Mouse (Mus musculus) cerebellum, adult (tissue): ENCODE data around the gene Unc93a2.
"Not testable (repeated sequence)": the region's sequence is repeated elsewhere in the genome, so short reads cannot be mapped to it uniquely, and the experiment has no call there.

Experiments used
- ATAC-seq: cut with Nextera tagmentation; 2 replicates; pipeline ENCODE4 v1.9.2; 2017; ENCODE audit warnings: mild to moderate bottlenecking, moderate library complexity, mixed read lengths; ENCODE audit not compliant: insufficient number of reproducible peaks, low FRiP score, low TSS enrichment

Unc93a2 gene

DNA sequence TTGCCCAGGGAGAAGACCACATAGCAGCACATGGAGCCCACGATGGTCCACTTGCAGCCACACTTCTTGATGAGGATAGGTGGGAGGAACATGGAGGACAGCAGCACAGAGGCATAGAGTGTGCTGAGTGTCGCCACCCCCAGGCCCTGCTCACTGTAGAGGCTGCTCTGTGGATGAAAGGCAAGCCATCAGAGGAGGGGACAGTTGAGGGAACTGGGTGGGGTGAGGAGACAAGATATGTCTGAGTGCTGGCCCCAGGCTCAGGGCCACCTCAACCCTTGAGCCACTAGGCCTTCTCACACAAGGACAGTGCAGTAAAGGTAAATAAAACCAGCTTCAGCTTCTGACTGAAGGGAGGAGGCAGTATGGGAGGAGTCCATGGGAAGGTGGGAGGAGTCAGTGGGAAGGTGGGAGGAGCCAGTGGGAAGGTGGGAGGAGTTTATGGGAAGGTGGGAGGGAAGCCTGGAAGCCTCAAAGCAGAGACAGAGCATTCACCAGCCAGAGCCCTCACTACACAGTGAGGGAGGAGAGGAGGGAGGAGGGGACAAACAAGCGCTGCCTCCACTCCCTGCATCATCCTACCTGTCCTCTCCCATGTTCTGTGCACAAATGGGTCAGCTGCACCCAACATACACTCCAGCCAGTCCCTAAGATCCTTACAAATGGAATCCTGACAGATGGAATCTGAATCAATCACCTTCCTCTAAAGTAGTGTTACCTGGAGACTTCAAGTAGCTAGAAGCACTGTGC is 8.1 kb downstream of the Unc93a2 start:
- ATAC-seq = not testable (repeated sequence)

DNA sequence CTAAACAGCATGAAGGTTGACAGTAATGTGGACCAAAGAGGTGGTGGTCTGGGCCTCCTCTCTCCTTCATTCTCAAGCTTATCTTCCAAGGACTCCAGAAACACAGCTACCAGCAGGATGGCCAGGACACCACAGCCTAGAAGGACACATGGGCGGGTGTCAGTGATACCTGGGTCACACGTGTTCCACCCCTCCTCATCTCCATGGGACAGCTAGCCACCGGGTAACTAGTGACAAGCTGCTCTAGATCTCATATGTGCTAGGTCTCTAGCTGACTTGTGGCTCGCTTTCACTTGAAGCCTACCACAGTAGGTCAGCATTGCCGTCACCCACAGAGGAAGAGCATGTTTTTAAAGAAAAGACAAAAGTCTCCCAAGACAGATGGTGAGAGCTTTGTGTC is 13.4 kb downstream of the Unc93a2 start, which contains the start of gene Gm49630:
TSS of gene Gm49630 (minus strand) at position 101 of the 400 bp plus-strand sequence.
- not testable (repeated sequence) for ATAC-seq

DNA sequence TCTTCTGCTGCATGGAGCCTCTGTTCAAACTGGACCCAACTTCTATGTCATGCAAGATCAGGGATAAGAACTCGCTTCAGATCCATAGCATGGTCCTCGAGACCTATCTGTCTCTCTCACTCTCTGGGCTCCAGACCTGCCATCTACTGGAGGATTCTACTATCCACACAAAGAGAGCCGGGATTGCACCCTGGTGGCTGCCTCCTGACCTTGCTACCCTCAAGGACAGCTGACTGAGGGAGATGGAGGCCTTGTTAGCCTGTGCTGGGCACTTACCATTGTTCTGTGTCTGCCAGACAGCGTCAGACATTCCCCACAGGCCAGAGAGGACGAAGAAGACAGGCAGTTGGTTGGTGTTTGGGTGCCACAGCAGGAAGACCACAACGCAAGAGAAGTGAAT is 15.9 kb downstream of the Unc93a2 start:
- ATAC-seq = not testable (repeated sequence)

DNA sequence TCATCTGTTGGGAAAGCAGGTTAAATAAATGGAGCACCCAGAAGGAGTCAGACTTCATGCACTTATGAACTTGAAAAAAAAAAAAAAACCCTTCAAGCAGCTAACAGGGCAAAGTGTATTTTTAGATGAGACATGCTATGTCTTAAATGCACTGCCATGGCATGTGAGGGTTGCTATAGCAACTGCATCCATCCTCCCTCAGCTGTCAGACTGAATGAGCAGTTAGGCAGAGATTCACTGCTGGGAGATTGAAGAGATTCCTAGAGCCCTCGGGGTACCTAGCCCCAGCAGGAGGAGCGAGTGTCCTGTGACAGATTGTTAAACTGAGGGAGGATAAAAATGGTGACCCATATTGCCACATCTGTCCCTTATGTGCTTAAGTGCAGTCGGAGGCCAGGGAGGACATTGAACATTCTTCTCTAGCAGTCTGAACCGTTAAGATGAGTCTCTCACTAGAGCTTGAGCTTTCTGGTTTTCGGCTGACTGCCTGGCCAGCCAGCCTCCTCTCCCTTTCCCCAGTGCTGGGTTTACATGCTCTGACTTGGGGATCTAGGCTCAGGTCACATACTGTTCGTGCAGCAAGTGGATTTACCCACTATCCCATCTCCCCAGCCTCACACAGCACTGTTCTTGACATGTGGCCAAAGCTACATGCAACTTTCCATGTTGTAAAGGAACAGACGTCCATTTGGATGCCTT is 18.4 kb downstream of the Unc93a2 start:
- not testable (repeated sequence) for ATAC-seq

DNA sequence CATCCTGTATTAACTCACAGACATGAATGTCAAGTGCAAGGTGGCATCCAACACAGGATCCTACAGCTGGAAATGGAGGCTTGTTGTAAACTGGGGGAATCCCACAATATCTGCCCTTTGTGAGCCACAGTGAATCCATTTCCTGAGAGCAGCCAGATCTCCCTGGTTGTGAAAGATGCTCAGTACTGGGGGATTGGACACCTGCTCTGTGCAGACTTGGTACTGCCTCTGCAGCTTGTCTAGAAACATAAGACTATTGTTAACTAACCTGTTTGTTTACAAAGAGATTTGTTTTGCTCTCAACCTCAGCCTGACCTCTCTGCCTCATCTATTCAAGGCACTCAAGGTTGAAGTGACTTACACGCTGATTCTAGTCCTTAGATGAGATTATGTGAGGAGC is 19.0 kb downstream of the Unc93a2 start:
- not testable (repeated sequence) for ATAC-seq

DNA sequence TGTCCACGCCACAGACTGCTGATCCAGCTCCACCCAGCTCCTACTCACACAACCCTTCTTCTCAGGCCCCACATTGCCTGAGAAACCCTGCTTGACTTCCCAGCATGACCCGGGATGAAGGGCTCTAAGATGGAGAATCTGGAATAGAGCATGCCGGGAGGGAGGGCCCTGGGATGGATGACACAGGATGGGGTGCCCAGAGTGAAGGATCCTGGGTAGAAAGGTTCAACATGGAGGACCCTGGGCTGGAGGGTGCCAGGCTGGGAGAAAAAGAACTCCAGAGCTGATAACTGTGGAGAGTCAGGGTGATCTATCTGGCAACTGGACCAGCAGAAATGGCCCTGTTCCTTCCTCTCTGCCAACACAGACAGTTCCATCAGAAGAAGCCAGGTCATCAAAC is 19.6 kb downstream of the Unc93a2 start:
- not testable (repeated sequence) for ATAC-seq

DNA sequence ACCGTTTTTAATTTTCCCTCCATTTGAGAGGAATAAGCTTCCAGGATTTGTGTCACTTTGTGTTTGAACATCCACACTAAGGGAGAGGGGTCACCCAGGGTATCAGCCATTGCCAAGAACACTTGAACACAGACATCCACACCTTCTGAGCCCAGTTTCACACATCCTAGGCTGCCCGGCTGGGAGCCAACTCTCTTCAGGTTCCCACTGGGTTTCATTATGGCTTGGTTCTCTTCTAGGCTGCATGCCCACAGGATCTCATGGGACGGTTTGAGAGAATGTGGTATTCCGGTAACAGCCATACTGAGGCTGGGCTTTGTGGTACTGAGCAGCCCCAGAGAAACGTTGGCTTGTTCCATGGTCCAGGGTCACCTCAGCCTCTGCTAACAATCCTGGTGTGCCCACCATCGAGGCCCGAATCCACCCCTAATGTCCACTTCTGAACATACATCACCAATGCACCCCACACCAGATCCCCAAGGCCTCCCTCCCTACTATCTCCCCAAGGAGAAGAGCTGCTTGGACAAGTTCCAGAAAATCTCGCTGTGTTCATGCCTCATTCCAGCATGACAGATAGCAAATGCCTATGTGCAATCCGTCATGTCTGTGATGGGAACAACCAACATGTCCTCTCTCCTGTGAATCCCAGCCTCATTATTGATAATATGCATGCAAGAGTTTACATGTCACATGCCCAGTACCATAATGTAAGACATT is 24.4 kb downstream of the Unc93a2 start:
- peak; percentile 68 for ATAC-seq

DNA sequence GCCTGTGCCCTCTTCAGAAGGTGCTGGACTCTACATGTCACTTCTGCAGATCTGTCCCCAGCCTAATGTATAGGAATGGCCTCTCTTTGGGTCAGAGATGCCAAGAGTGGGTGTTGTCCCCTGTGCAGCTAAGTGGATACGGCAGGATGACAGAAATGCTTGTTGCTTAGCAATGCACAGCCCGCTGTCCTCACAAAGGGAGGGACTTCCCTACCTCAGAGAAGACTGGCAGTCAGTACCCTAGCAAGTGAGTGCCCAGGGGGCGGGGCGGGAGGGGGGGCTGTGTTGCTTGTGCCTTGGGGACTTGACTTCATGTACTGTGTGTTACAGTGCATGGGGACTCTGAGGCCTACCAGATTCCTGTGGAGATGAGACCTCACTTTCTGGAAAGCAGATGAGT is 25.5 kb downstream of the Unc93a2 start:
- not testable (repeated sequence) for ATAC-seq

DNA sequence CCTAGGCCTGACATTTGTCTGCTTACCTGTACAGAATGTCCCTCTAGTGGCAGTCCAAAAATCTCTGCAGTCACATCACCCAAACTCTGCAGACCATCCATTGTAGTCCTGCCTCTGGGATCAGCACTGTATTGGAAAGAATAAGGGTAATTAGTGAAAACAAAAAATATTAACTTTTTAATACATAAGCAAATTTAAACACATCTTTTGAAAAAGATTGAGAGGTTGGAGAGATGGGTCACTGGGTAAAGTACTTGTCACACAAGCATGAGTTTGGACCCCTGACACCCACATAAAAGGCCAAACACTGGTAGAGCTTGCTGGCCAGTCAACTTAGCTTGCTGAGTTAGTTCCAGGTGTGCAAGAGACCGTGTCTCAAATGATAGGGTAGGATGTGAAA is 32.7 kb downstream of the Unc93a2 start, which contains the start of gene Ttll2:
TSS of gene Ttll2 (minus strand) at position 101 of the 400 bp plus-strand sequence.
- not testable (repeated sequence) for ATAC-seq

DNA sequence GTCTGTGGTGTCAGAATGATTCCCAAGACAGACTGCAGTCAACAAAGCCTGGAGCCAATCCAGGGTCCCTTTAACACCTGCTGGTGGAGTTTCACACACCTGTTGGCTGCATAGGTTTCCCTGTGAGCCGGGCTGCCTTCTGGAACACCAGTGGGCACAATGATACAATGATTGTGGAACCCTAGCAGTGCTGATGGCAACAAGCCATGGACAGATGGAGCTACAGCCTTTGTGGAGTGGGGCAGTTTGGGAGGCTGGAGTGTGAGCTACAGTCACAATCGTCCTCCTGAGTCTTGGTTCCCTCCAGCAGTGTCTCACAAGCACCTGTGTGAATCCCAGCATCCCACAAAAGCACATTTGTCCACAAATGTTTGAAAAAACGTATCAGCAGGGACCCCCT is 36.5 kb downstream of the Unc93a2 start:
- ATAC-seq = not testable (repeated sequence)

DNA sequence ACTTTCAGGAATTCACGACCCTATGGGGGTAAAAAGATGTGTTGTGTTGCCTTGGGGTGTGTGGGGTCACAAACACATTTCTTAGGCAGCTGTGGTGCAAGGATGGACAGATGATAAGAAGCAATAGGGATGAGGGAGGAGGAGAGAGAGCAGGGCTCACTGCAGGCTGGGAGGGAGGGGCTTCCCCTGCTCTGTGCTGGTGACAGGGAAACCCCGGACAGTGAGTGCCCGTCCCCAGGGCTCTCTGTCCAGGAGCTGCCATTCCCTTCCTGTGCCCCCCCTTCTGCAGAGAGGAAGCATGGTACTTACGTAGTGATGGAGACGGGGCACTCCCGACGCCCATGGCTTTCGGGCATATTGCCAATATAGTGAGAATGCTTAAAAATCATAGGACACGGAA is 47.9 kb downstream of the Unc93a2 start:
- not testable (repeated sequence) for ATAC-seq

DNA sequence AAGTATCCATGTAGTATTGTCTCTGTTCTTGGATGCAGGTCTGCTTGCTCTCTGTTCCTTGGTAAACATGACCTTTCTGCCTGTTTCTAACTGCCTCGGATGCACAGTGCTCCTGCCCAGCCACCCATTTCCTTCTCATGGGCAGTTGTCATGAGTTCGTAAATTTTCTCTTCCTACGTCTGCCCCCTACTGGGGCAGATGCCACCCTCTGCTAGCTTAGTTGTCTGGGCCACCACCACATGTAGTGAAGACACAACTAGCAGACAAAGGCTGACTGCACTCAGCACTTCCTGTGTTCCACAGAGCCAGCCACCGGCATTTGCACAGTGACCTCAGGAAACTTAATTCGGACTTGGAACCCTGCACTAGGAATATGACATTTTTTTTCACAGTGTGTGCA is 52.5 kb downstream of the Unc93a2 start:
- ATAC-seq = not testable (repeated sequence)

DNA sequence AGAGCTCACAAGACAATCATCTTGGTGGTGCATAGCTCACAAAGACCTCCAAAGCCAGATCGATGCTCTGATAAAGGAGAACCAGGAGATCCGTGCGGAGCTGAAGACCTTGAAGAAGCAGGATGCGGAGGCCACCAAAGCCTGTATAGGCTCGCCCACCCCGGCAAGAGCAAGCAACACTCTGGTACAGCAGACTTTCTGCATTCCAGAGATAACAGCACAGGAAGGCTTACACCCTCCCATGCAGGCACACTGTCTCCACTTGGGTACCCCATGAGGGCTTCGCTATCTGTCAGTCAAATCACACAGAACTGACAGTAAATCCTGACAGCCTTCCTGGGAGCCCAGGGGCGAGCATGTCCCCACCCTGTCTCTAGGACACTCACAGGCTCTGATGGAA is 58.8 kb downstream of the Unc93a2 start:
- not testable (repeated sequence) for ATAC-seq

DNA sequence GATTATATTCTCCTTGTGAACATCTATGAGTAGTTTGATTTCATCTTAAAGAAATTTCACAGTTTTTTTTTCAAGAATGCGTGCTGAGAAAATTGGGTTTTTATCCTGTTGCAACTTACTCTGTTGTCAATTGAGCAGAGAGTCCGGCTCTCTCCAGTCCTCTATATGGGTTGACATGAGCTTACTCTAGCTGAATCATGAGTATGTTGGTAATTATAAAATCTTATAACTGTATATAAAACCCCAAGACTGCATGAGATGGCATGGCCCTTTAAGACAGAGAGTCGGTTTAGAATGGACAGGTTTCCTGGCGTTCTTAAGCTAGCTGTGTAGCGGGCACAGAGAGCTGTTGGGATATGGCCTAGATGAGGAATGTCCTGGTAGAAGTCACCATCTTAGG is 60.9 kb downstream of the Unc93a2 start, which contains the start of gene Tcp10a:
TSS of gene Tcp10a (plus strand) at position 301 of the 400 bp plus-strand sequence.
- not testable (repeated sequence) for ATAC-seq

DNA sequence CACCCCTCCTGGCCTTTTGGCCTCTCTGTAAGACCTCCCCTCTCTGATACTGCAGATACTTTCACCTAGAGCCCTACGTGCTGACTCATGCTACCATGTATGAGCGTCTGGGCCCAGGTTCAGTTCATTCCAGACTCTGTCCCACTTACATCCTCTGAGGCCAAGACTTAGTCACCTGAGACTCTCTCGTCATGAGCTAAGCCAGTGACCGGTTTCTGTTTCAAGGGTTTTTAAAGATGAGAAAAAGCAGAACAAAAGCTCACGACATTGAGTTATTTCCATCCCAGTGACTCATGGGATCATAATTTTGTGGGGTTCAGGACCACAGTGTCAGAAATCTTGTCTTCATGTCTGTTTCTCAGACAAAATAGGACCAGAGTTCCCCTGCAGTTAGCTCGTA is 65.5 kb downstream of the Unc93a2 start:
- not testable (repeated sequence) for ATAC-seq

DNA sequence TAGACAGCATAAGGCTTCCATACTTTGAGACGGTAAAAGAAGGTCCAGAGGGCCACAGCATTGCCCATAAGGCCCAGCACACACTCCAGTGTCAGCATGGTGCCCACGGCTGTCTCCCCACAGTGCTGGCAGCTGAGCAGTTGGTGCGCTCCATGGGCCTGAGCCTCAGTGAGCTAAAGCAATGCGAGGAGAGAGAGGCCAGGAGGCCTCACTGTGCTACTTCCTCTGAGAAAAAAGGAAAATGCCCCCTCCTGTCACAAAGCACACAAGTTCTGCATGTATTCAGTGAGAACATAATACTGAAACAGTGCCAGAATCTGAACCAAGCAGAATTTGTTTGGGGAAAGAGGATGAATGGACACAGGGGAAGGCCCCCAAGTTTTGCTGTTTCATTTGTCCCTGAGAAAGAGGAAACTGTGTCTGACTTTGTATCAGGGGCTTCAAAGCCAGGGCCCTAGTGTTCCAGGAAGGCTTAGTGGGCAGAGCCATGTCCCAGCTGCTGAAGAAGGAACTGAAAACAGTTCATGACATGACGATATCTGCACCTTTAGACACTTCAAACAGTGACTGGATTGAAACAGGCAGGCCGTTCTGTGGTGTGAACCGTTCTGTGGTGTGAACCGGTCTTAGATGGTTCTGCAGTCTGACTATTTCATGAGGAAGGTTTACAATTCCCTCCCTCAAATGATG is 69.4 kb downstream of the Unc93a2 start:
- not testable (repeated sequence) for ATAC-seq
